Mouse (Mus musculus): ENCODE results near the gene Pdzrn4.

Pdzrn4 gene

DNA sequence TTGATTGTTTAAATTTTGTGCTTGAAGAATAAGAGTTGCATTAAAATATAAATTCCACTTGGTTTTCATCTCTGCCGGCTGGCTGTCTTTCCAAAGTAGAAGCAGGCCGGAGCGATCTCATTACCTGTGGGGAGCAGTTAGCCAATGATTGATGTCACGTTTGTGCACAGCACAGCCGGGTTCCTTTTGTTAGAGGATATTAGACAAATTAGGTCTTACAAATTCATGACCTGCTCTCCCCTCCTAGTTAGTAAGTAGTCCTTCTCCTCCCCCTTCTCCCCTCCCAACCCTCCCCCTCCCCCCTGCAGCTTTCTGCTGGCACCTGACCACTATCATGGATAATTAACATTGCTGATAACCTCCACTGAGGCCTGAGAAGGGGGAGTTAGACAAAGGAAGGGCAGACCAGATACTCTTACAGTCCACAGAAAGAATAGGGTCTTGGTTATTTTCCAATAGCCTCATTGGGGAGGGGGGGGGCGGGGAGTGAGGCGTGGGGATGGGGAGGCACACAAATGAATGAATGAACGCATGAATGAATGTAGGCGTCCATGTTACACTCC is 103.7 kb downstream of the Pdzrn4 start:
- peak in 1 of 2 experiments; percentile 4 for DNase-seq

DNA sequence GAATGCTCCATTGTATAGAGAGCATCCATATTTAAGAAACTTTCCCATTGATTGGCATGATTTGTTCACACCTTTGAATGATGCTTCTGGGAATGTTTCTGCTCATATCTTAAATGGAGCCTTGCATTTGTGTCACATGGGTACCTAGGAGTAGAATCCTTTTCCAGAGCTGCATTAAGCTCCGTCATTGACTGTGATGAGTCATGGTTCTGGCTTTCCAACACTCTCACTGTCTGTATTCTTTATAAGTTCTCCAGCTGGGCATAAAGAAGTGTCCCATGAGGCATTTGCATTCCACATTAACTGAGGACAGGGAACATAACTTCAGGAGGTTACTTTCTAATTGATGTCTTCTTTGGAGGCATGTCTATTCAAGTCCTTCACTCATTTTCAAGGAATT is 106.1 kb downstream of the Pdzrn4 start:
- DNase-seq = no peak

DNA sequence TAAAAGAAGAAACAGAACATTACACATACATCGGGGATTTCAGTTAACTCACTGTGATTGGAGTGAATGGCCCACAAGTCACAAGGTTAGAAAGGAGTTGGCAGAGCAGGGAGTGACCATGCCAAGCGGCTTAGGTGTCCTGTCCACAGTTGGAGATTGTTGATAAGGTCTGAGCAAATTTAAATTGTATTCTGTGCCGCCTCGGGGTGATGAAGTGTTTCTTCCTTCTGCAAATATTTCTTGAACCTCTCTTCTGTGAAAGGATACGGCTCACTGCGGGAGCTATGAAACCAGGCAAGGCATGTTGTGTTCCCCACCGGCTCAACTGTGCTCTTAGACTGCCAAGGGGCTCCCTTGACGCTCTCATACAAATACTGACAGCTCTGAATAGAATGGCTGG is 112.7 kb downstream of the Pdzrn4 start:
- no peak for DNase-seq

DNA sequence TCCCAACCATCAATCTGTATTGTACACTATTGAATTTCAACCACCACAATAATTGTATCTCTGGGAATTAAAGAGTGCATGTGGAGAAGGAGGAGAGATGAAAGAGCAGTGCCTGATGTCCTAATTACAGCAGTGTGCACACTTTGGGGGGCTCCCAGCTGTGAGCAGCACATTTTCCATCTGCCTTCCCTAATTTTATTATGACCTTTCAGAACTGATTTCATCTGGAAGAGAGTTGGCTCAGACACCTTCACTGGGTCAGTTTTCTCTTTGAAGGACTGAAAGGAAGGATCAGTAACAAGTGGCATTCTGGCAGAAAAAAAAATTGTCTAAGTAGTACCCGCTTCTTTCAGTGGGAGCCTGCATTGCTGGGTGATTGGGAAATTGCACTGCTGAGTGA is 119.0 kb downstream of the Pdzrn4 start:
- DNase-seq = no peak

DNA sequence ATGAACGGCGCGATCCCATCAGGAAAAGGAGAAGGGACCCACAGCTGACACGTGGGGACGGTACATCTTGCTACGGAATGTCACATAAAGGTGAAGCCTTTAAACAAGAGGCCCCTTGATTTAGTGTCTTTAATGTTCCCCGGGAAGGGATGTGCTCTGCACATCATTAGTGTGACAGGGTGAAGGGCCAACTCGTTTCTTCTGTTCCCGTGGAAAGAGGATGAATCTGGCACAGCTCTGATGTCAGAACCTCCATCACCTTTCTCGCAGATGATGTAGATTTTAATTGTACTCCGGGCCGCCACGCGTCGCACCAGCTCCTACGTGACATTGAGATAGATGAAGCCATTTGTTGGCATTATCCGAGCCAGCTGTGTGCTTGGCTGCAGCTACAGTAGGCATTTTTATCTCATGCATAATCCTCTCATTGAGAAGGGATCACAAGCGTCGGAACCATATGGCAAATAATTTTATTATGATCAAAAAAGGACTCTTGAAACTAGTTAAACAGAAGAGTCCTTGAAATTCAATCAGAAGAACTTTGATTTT is 124.1 kb downstream of the Pdzrn4 start:
- no peak for DNase-seq

DNA sequence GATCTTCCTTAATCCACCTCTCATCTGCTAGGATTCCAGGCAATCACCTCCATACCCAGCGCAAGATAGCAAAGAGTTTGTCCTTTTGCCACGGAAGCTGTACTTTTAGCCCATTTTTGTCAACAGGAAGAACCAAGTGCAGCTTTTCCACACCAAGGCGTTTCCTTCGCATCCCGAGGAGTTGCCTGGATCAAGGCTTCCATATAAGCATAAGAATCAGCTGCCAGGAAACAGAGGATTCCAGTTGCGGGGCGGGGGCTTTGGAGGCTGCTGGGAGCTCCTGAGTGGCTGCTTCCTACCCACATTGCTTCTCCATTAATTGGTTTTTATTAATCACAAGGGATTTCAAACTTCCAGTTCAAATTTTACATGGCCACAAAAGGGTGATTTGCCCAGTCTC is 125.0 kb downstream of the Pdzrn4 start:
- DNase-seq = peak; percentile 33 to 43

DNA sequence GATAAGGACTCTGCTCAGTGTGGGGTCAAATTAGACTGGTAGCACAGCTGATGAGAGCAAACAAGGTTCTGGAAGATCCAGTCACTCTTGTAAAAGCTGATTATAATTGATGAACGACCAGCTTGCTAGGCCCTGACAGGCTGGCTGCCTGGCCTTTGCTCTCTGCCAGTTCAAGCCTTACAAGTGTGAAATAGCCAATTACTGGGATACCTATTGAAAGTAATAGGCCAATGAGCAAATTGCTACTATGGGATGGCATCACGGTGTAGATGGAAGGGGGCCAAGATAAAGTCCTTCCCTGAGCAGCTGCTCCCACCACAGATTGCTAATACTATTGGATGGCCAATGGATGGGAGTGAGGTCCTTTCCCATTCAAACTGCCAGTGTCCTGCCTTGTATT is 128.2 kb downstream of the Pdzrn4 start:
- DNase-seq = no peak

DNA sequence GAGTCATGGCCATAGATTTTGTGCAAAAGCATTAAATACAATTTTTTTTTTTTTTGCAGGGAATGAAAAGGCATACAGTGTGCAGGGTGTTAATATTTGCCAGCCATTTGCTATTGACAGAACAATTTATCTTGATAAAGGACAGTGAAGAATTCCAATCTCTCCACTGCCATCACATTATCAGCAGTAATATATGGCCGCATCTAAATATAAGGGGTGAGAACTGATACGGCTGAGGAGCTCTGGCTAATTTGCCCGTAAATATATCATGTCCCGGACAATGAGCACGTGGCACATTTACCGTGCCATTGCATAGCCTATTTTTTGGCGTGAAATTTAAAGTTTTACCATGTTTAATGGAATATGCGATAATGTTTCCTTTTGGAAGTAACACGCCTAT is 128.7 kb downstream of the Pdzrn4 start:
- DNase-seq = no peak

DNA sequence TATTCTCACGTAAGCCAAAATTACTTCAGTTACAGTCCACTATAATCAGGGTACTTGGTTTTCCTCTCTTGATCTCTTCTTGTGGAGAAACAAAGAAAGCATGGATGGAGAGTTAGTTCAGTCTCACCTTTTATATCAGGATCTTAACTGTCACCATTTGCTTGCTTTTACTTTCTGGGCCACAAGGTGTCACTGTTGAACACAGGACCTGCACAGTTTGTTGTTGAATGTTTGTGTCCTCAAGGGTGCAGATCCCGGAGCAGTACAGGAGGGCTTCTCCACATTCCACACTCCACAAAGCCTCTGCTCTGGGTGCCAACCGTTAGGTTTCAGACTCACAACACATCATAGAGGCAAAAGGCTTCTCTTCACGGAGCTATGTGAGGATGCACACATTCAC is 130.1 kb downstream of the Pdzrn4 start:
- peak; percentile 35 to 36 for DNase-seq

DNA sequence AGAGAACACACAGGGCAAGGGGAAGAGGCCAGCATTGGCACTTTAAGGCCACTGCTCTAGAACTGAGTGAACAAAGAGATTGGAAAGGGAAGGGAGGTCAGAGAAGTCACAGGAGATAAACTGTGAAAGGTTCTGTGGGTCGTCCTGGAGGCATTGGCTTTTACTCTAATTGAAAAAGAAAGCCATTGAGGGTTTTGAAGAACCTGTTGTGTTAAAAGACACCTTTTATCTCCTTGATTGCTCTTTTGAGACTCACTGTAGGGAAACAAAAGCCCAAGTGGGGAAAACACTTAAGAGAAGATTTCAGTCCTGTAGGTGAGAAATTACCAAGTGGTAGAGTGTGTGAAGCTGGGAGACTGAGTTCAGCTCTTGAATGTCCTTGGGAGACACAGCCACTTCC is 146.6 kb downstream of the Pdzrn4 start:
- no peak for DNase-seq

DNA sequence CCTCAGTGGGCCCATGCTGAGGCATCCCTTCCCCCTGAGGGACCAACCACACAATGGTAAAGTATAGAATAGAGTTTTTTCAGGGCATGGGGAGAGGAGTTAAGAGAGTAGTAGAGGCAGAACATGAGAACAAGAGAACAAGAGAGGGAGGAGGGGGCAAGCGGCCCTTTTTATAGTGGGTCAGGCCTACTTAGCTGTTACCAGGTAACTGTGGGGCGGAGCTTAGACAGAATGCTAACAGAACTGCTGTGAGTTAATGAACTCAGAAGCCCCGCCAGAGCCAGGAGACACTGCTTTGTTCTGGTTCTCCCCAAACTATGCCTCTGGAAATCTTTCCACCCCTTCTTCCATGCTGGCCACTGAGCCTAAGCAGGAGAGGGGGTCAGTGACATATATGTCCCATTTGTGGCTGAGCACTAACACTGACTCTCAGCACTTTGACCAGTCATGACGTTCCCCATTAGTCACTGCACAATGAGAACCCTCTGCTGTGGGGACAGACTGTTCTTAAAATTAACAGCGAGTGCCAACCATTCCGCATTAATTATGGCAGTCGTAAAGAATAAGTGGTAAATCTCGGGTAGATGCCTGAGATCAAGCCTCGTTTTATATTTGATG is 150.7 kb downstream of the Pdzrn4 start:
- peak; percentile 28 to 31 for DNase-seq

DNA sequence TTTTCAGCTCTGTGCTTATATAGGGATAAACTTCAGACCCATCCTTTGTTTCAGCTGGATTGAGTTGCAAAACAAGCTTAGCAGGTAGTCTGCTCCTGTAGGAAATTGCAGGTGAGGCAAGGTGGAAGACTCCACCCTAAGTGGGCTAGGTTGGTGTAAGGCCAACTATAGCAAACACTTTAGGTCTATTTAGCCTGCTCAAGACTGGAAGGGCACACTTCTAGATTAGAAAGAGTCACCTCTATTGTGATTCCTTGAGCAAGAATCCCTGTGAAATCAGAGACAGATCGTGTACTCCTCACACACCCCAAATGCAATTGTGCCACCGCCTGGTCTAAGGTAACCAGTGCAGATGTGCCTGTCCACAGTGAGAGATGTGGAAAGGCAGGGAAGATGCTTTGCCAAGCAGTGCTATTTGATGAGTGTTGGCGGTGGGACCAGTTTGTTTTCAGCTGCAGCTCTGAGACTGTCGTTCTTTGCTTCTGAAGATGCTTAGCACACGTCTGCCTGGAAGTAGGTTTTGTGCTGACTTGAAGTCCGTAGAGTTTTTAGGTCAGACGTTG is 158.4 kb downstream of the Pdzrn4 start:
- DNase-seq = no peak

DNA sequence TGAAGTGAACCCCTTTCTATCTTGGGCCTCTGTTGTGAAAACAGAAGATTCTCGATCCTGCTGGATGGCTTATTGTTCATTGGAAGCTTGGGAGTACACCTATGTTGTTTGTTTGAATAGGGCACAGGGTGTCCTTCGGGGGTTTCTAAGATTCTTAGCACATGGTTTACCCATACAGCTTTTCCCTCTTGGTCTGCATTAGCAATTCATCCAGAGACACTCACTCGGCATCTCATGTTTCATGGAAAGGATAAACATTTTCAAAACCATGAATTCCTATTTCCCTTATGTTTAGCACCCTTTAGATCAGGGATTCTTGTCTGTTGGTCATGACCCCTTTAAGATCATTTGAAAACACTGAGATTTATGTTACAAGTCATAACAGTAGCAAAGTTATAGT is 159.0 kb downstream of the Pdzrn4 start:
- DNase-seq = no peak

DNA sequence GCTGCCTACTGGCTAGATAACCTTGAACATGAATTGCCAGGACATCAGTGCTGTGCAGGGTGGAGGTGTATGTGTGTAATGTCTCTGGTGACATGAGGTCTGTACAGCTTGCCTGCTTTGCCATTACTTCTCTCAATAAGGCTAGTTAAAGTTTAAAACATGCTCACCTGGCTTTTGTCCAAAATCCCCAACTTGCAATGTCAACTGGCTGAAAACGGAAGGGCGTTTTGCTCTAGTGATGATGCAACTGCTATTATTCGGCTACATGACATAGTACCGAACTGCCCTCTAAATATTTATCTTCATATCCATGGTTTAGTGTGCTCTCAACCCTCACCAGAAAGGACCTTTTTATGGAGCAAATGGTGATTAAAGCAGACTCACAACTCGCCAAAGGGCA is 161.9 kb downstream of the Pdzrn4 start:
- DNase-seq = no peak

DNA sequence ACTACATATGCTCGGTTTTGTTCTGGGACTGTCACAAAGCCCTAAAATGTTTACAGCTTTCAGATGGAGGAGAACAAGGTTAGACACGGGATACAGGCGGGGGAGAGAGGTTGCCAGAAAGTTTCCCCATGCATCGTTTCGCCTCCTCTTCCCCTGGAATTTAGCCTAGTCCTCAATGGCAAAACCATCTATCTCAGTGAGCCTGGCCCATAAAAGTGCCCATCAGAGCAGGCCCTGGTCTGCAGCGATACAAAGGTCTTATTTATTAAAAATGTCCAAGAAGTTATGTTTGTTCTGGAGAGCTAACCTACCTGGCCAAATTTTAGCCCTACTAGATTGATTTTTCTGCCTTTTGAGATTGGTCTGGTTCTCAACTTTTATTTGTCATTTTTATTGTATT is 165.5 kb downstream of the Pdzrn4 start:
- no peak for DNase-seq

DNA sequence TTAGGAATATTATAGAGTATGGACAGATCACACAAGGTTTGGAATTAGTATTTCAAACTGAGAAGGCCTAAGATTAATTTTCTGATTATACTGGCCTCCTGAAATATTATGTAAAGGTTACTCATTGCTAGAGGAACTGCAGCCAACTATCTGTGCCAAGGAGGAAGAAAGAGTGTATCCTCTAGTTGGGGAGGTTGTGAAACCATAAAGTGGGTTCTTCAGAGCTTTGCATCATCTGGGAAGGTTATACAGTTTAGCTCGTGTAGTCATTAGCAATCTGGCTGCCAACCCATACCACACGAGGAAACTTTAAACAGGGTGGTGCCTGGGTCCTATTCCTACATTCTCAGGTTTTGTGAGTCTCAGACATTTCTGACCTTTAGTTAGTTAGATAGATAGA is 166.9 kb downstream of the Pdzrn4 start:
- no peak for DNase-seq

DNA sequence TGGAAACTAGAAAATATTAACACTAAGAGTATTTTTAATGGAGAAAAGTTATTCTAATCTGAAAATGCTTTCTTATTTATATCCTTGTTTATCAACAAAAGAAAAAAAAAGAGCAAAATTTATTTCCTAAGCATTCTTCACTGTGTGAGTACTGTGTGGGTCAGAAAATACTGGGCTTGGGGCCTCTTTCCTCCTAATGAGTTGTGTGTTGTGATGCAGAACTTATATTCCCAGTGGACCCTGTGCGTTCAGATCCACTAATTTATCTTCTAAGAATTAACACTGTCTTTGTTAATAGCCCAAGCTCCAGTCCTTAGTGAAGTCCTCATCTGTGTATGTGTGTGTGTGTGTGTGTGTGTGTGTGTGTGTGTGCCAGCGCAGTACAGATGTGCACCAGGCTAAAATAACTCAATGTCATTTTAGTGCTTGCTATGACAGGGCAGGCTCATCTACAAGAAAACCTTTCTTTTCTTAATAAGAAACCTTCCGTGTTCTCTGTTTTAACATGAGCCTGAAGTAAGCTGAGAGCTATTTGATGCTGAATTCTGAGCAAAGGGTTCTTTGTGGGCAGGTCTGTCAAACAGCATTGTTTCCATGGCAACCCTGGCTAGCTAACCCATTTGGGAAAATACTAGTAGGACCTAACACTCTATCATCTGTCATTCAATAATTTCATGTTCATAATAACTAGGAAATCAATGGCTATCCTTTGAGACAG is 174.0 kb downstream of the Pdzrn4 start:
- no peak for DNase-seq

DNA sequence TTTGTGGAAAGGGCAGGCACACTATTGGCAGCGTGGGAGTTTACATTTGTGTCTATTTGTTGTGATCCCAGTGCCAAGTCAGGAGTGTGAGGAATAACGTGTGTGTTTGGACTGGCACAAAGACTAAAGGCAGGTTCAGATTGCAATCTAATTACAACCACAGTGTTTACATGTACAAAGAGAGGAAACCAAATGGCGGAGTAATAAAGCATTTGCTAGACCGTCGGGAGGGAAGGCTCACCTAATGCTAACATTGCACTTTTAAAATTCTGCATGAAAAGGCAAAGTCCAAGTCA is 174.5 kb downstream of the Pdzrn4 start:
- no peak for DNase-seq

DNA sequence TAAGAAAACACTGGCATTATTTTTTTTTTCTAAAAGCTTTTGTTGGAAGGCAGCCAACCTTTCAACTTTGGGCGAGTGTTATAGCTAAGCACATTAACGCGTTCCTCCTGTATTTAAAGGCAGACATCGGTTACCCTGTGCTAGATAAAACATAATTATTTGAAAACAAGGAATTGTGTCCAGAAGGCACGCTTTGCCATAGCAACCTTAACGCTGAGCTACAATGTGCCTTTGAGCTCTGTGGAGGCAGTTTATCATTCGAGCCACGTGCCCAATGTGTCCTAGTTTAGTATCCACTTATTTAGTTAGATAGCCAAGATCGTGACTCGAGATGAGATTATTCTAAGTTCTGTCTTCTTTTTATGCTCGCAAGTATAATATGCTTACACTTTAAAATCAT is 180.8 kb downstream of the Pdzrn4 start:
- no peak for DNase-seq

DNA sequence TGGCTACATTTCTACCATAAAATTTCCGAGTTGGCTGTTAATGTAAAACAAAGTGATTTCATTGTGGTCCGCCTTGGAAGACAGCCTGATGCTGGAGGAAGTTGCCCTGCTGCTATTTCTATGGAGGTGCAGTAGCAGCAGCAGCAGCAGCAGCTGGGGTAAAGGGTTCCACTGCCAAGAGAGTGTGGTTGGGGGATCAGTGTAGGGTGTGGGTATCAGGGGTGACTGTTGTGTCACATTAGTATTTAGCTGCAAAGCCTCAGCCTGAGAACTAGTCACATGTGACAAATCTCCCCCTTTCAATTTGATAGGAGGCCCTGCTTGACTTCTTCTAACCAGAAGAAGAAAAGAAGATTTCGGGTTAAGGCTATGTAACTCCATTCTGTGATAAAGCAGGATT is 183.5 kb downstream of the Pdzrn4 start:
- DNase-seq = no peak

DNA sequence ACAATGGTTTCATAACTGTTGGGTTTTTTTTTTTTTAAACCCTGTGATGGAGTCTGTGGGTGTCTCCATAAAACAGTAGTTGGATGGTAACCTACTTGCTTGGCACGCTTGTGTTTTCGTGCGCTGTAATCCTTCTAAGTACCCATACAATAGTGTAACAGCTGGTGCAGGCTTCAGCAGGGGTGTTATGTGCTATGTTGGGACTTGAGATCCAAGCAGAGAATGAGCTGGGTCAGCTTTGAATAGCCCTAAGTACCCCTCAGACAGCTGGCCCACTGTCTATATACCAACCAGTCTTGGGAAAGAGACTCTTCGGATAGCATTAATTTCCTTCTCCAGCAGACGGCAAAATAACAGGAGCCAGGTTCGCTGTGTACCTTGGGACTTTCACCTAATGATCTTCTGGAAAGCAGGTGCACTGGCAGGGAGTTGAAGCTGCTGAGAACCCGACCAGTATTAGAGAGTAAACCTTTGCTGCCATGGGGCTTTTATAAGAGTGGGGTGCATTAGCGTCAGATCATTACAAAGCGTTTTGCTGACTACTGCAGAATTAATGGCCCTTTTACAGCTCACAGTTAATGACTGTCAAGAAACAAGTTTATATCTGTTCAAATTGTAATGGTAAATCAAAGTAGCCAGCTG is 184.2 kb downstream of the Pdzrn4 start:
- DNase-seq = no peak

DNA sequence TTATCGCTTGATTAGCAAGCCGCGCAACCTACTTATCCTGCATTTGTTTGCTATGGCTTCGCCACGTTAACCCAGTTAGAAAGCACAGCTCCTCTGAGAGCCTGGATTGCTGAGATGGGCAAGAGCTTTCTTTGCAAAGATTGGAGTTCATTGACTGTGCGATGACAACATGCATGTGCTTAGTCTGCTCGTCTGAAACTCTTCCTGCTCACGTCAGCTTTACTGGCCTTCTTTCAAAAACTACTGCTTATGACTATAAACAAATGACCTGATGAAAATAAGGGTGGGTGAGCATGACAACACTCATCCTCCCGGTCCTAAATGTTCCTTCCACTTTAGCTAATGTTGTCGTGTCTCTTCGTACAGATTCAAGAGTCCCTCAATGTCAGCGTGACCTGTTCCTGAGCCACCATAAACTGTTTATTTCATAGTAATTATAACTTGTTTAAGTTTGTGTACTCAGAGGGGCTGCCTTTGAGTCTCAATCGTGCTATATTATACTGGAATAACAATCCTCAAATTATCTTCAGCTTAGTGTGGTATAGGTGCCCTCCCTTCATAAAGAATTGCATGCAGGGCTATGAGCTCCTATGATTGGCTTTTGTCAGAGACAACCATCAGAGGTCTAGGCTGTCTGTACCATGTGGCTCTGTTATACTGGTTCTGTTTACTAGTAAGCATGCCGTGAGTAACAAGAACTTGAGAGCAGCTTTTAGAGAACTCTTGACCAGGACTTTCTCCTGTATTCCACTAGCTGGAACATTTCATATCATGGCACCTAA is 187.9 kb downstream of the Pdzrn4 start:
- no peak for DNase-seq

DNA sequence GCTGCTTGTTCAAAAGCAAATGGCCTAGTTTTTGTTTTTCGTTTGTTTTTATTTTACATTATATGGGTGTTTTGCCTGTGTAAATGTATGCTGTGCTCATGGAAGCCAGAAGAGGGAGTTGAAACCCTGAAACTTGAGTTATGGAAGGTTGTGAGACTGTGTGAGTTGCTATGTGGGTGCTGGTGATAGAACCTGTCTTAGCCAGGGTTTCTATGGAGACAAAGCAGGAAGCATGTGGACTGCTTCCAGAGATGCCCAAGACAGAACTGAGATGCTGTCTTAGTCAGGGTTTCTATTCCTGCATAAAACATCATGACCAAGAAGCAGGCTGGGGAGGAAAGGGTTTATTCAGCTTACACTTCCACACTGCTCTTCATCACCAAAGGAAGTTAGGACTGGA is 190.8 kb downstream of the Pdzrn4 start:
- no peak for DNase-seq

Data from kidney, postnatal 4 days (tissue).